Mouse (Mus musculus): ENCODE measurements around the gene Nln. TPM values are rescaled to one million over a fixed set of nuclear protein-coding genes. Genes with fewer than 3 reads are reported as not detected.

Nln gene
- 9.8 and 11.4 TPM in 2 replicates for polyA plus RNA-seq (2015; fragmentation: Nextera tagmentation; extraction: Ambion mirVana)

GRCm38 (mm10) chr13:104109288-104109815 lies at the start of gene Nln, which contains the start of gene Sgtb:
Nln (minus strand) TSS chr13:104109614.
Sgtb (plus strand) TSS chr13:104109741.

Other genes with a start within 250 kb of the Nln start
- gene Erbin, start 189.1 kb downstream of the Nln start, polyA plus RNA-seq (2015; fragmentation: Nextera tagmentation; extraction: Ambion mirVana), result 11.1 and 13.6 TPM in 2 replicates
- gene Sgtb, start 127 bp upstream of the Nln start, polyA plus RNA-seq (2015; fragmentation: Nextera tagmentation; extraction: Ambion mirVana), result 1.8 and 2.1 TPM in 2 replicates
- 39.6 and 43.4 TPM in 2 replicates for gene Trappc13, start 68.9 kb upstream of the Nln start, polyA plus RNA-seq (2015; fragmentation: Nextera tagmentation; extraction: Ambion mirVana)
- 11.2 and 11.6 TPM in 2 replicates for gene Trim23, start 69.2 kb upstream of the Nln start, polyA plus RNA-seq (2015; fragmentation: Nextera tagmentation; extraction: Ambion mirVana)
- 20.5 and 26.3 TPM in 2 replicates for gene Cenpk, start 119.0 kb upstream of the Nln start, polyA plus RNA-seq (2015; fragmentation: Nextera tagmentation; extraction: Ambion mirVana)
- 5.9 and 7.1 TPM in 2 replicates for gene Ppwd1, start 119.2 kb upstream of the Nln start, polyA plus RNA-seq (2015; fragmentation: Nextera tagmentation; extraction: Ambion mirVana)
- gene Adamts6, start 178.2 kb upstream of the Nln start, polyA plus RNA-seq (2015; fragmentation: Nextera tagmentation; extraction: Ambion mirVana), result 2.9 and 3.0 TPM in 2 replicates